Mouse (Mus musculus) liver, embryonic 16.5 days (tissue): Measurements from ENCODE around the gene Ddx27. TPM values are rescaled to one million over a fixed set of nuclear protein-coding genes. Genes with fewer than 3 reads are reported as not detected.
"Not testable (repeated sequence)": the region's sequence is repeated elsewhere in the genome, so short reads cannot be mapped to it uniquely, and the experiment has no call there.

ENCODE experiments used
- ATAC-seq: fragments of 200-750 bp; cut with Nextera tagmentation; 2 replicates; pipeline ENCODE4 v1.8.0; 2017; ENCODE audit warnings: low read depth, mild to moderate bottlenecking, moderate number of reproducible peaks, moderate library complexity
- H3K27ac ChIP-seq: fragments of 300-500 bp; sonication (generic); 2 replicates; pipeline ENCODE4 v1.5.1; 2014; ENCODE audit warnings: mild to moderate bottlenecking, low read length
- H3K27me3 ChIP-seq: fragments of 300-500 bp; sonication (generic); 2 replicates; pipeline ENCODE4 v1.6.1; 2014; ENCODE audit warnings: low read depth, low read length, mixed read lengths; ENCODE audit not compliant: control insufficient read depth, insufficient read depth
- H3K36me3 ChIP-seq: fragments of 300-500 bp; sonication (generic); 2 replicates; pipeline ENCODE4 v1.6.1; 2014; ENCODE audit warnings: mild to moderate bottlenecking; ENCODE audit not compliant: control insufficient read depth, insufficient read depth
- H3K4me1 ChIP-seq: fragments of 300-500 bp; sonication (generic); 2 replicates; pipeline ENCODE4 v1.6.1; 2014; ENCODE audit warnings: low read depth, low read length, mixed read lengths; ENCODE audit not compliant: control insufficient read depth
- H3K4me2 ChIP-seq: fragments of 300-500 bp; sonication (generic); 2 replicates; pipeline ENCODE4 v1.6.1; 2014; ENCODE audit warnings: low read depth, low read length, mixed read lengths
- H3K4me3 ChIP-seq: fragments of 300-500 bp; sonication (generic); 2 replicates; pipeline ENCODE4 v1.5.1; 2014; ENCODE audit warnings: low read depth, mild to moderate bottlenecking, low read length
- H3K9ac ChIP-seq: fragments of 300-500 bp; sonication (generic); 2 replicates; pipeline ENCODE4 v1.6.1; 2014; ENCODE audit warnings: low read depth, low read length
- H3K9me3 ChIP-seq: fragments of 300-500 bp; sonication (generic); replicated peaks from 2 replicates; pipeline ENCODE4 v1.6.1; 2016; ENCODE audit warnings: low read length; ENCODE audit not compliant: control insufficient read depth
- WGBS: fragments of 180-500 bp; shearing (Covaris S2); extraction: QIAGEN DNeasy Blood & Tissue Kit; methylation state at CpG from one replicate; pipeline ENCODE4 v1.1.7; 2014; ENCODE audit not compliant: insufficient replicate concordance; 5-methylcytosine and 5-hydroxymethylcytosine counted together
- polyA plus RNA-seq: library from polyadenylated mRNA; unstranded; fragments of >200 nt; fragmentation: Nextera tagmentation; extraction: Ambion mirVana; gene quantifications from 2 replicates; pipeline ENCODE4 v1.2.1, GENCODE M21; 2015

The Ddx27 gene
- polyA plus RNA-seq, 1 experiment from 2014 or later, result 32.9 TPM

GRCm38 (mm10) chr2:166995021-166995795 lies 19.8 kb upstream of the Ddx27 start:
- Histone ChIP-seq H3K4me3 (peak overlapping the region; percentile 98), H3K27me3 (no peaks in the 10 kb centered on the region), H3K9me3 (no peaks in the 10 kb centered on the region), H3K4me1 (peaks cover 38% of the 10 kb centered on the region), H3K9ac (peak overlapping the region; percentile 95), H3K36me3 (no peaks in the 10 kb centered on the region), H3K27ac (peak overlapping the region; percentile 95), H3K4me2 (peak overlapping the region; percentile 93)
- under 1% methylated on average over 28 of the region's 28 CpGs for WGBS
- peak; percentile 28 for ATAC-seq

DNA sequence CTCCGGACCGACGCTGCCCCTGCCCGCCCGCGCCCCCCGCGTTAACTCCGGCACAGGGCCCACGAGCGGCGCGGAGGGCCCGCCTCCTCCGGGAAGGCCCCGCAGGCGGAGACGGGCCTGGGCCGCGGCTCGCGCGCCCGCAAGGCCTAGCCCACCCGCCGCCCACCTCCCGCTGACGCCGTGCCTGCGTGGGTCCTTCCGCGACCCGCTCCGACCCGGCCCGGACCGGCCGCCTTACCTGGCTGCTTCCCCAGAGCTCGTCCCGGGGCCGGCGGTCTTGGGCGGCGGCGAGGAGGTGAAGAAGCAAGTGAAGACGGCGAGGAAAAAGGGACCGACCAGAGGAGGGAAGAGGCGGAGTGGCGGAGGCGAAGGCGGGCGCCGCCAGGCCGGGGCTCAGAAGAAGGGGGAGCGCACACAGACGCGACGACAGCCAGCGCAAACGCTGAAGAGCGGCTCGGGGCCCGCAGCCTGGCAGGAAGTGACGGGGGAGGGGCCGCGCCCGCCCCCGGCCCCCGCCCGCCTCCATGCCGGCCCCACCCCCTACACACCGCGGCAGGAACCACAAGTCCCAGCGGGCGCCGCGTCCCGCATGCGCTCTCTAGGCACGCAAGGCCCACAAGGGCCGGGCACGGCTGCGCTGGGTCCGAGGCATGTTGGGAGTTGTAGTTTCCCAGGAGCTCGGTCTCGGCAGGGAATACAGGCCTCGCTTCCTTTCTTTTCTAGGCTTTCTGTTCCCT lies 19.0 kb upstream of the Ddx27 start, which contains the start of gene Stau1:
Stau1 (minus strand) TSS at position 504 of the 737 bp plus-strand sequence.
- Histone ChIP-seq H3K4me2 (peak within 1 kb of the TSS; percentile 93), H3K4me3 (peak within 1 kb of the TSS; percentile 98), H3K27ac (peak within 1 kb of the TSS; percentile 95), H3K9me3 (no peaks in the 10 kb centered on the region), H3K27me3 (no peaks in the 10 kb centered on the region), H3K36me3 (no peaks in the 10 kb centered on the region), H3K9ac (peak within 1 kb of the TSS; percentile 95), H3K4me1 (peaks cover 36% of the 10 kb centered on the region)
- ATAC-seq, result peak; percentile 99
- WGBS, result under 1% methylated on average over 78 of the region's 88 CpGs

GRCm38 (mm10) chr2:166996533-166996894 lies 18.5 kb upstream of the Ddx27 start:
- Histone ChIP-seq H3K27ac (peak overlapping the region; percentile 75), H3K4me3 (peak overlapping the region; percentile 98), H3K36me3 (no peaks in the 10 kb centered on the region), H3K4me1 (peaks cover 31% of the 10 kb centered on the region), H3K27me3 (no peaks in the 10 kb centered on the region), H3K4me2 (peak overlapping the region; percentile 93), H3K9ac (peak overlapping the region; percentile 71), H3K9me3 (no peaks in the 10 kb centered on the region)
- ATAC-seq, result no peak
- 39% methylated on average over 8 of the region's 8 CpGs for WGBS

DNA sequence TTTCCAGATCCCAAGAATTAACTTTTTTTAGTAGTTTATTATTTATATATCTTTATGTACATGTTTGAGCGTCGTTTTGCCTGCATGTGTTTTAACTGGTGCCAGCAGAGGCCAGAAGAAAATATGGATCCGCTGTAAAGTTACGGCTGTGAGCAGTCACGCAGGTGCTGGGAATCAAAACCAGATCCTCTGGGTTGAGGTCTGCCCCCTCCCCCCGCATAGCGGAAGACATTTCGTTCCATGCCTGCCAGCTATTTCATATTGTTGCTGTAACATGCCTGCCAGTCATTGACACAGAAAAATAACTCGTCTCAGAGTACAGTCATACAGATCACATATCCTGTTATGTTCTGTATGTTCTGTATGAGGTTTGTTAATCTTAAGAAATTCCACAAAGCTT lies 13.5 kb upstream of the Ddx27 start:
- H3K27me3 ChIP-seq, result no peaks in the 10 kb centered on the region
- no peak overlapping the region for H3K9ac ChIP-seq
- H3K4me3 ChIP-seq, result no peak overlapping the region
- H3K4me1 ChIP-seq, result peaks cover 7% of the 10 kb centered on the region
- 66% methylated on average over 9 of the region's 9 CpGs for WGBS
- no peaks in the 10 kb centered on the region for H3K36me3 ChIP-seq
- no peaks in the 10 kb centered on the region for H3K9me3 ChIP-seq
- ATAC-seq, result no peak
- no peak overlapping the region for H3K4me2 ChIP-seq
- no peak overlapping the region for H3K27ac ChIP-seq

DNA sequence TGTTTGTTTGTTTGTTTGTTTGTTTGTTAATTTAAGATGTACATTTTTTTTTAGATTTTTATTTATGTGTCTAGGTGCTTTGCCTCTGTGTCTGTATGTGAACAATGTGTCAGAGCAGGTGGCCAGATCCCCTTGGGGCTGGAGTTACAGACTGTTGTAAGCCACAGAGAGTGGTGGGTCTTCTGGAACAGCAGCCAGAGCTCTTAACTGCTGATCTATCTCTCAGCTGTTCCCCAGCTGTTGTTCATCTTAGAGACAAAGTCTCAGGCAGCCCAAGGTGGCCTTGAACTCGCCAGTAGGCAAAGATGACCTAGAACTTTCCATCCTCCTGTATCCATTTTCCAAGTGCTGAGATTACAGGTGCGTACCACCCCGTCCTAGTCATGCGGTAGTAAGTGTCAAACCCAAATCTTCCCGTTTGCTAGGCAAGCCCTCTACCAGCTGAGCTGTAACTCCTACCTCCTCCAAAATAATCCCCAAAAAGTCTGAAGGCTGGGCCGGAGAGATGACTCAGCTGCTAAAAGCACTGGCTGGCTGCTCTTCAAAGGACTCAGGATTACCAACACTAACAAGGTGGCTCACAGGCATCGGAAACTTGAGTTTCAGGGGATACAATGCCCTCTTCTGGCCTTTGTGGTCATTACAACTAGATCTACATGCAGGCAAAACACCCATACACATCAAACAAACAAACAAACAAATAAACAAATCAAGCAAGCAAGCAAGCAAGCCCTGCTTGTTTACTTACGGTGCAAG lies 10.7 kb upstream of the Ddx27 start:
- H3K9me3 ChIP-seq, result no peaks in the 10 kb centered on the region
- no peak for ATAC-seq
- no peak overlapping the region for H3K4me2 ChIP-seq
- H3K4me3 ChIP-seq, result no peak overlapping the region
- H3K36me3 ChIP-seq, result no peaks in the 10 kb centered on the region
- WGBS, result 40% methylated on average over 8 of the region's 8 CpGs
- no peak overlapping the region for H3K27ac ChIP-seq
- peaks cover 3% of the 10 kb centered on the region for H3K4me1 ChIP-seq
- H3K9ac ChIP-seq, result no peak overlapping the region
- no peaks in the 10 kb centered on the region for H3K27me3 ChIP-seq

DNA sequence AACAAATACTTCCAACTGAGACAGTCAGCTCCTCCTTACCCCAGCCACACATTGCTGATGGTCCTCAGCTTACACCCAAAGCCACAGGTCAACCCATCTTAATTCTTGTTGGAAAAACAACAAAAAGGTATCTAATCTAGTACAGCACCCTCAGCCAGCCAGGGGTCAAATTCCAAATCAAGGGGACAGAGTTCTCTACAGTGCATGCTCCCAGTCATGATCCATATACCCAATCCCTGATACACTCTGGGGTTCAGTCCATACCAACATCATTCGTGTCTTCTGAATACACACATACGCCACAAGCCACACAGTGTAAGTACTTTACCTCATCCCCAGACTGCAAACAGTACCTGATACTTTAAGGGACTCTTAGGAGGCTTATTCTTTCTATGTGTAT lies 8.6 kb upstream of the Ddx27 start:
- WGBS, result 67% methylated on average over 2 of the region's 2 CpGs
- Histone ChIP-seq H3K36me3 (no peaks in the 10 kb centered on the region), H3K9me3 (no peaks in the 10 kb centered on the region), H3K4me1 (peaks cover 6% of the 10 kb centered on the region), H3K9ac (no peak overlapping the region), H3K27ac (no peak overlapping the region), H3K27me3 (no peaks in the 10 kb centered on the region), H3K4me3 (no peak overlapping the region), H3K4me2 (no peak overlapping the region)
- peak; percentile 61 for ATAC-seq

- WGBS, result 53% methylated on average over 13 of the region's 13 CpGs
- Histone ChIP-seq H3K9ac (no peak overlapping the region), H3K36me3 (no peaks in the 10 kb centered on the region), H3K4me3 (no peak overlapping the region), H3K4me2 (no peak overlapping the region), H3K4me1 (peaks cover 6% of the 10 kb centered on the region), H3K27ac (no peak overlapping the region), H3K27me3 (no peaks in the 10 kb centered on the region), H3K9me3 (no peaks in the 10 kb centered on the region)
- no peak for ATAC-seq
Observed at GRCm38 (mm10) chr2:167007001-167007491, 7.9 kb upstream of the Ddx27 start.

DNA sequence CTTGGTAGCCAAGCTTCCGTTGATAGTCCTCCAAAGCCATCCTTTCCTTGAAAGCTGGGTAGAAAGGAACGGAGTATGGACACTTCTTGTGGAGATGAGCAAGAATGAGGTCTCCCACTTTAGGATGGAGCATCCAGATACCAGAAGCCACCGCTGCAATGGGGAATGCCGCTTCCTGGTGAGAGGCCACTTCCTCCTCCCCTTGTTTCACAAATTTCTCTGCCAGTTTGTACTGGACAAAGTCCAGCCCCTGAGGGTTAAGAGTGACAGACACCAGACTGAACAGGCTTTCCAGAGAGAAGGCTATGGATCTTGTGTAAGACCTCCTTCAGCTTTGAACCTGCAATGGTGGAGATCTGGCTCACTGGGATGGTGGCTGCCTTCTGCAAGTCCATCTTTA lies 7.4 kb upstream of the Ddx27 start:
- not testable (repeated sequence) for H3K4me1 ChIP-seq, H3K9ac ChIP-seq, H3K27ac ChIP-seq, H3K27me3 ChIP-seq, H3K36me3 ChIP-seq, ATAC-seq, H3K9me3 ChIP-seq, H3K4me2 ChIP-seq, H3K4me3 ChIP-seq
- WGBS, result 53% methylated on average over 4 of the region's 4 CpGs
